Mouse (Mus musculus): ENCODE measurements around the gene Sult2b1.

Sult2b1 gene

GRCm38 (mm10) chr7:45723301-45723700 is 61.2 kb downstream of the Sult2b1 start:
- DNase-seq = no peak

- DNase-seq = peak; percentile 28
These were observed 62.1 kb downstream of the Sult2b1 start for GRCm38 (mm10) chr7:45722348-45722713.

GRCm38 (mm10) chr7:45721642-45722347 is 62.7 kb downstream of the Sult2b1 start:
- peak; percentile 12 for DNase-seq

GRCm38 (mm10) chr7:45721234-45721571 is 63.3 kb downstream of the Sult2b1 start:
- no peak for DNase-seq

- DNase-seq = peak; percentile 36
These were observed 63.8 kb downstream of the Sult2b1 start, which contains the start of gene Fam83e for GRCm38 (mm10) chr7:45720413-45721233. Gene Fam83e, plus strand, starts transcription at chr7:45721212.

GRCm38 (mm10) chr7:45719738-45720412 is 64.6 kb downstream of the Sult2b1 start:
- peak; percentile 7 for DNase-seq

- DNase-seq = peak; percentile 18
These were observed 65.3 kb downstream of the Sult2b1 start for GRCm38 (mm10) chr7:45719180-45719579.

- no peak for DNase-seq
These were observed 66.1 kb downstream of the Sult2b1 start for GRCm38 (mm10) chr7:45718331-45718730.

GRCm38 (mm10) chr7:45717918-45718297 is 66.6 kb downstream of the Sult2b1 start, which contains the start of gene Sphk2:
Gene Sphk2, minus strand, starts transcription at chr7:45718002.
- peak; percentile 99 for DNase-seq

- peak; percentile 14 for DNase-seq
These were observed 67.2 kb downstream of the Sult2b1 start for GRCm38 (mm10) chr7:45716952-45717917.

GRCm38 (mm10) chr7:45716460-45716857 is 68.0 kb downstream of the Sult2b1 start:
- peak; percentile 13 for DNase-seq

- DNase-seq = peak; percentile 28
These were observed 68.6 kb downstream of the Sult2b1 start for GRCm38 (mm10) chr7:45715741-45716459.

- DNase-seq = peak; percentile 97
These were observed 69.3 kb downstream of the Sult2b1 start, which contains the start of gene Rpl18 for GRCm38 (mm10) chr7:45715090-45715708. Gene Rpl18, plus strand, starts transcription at chr7:45715457.

- no peak for DNase-seq
These were observed 69.8 kb downstream of the Sult2b1 start for GRCm38 (mm10) chr7:45714630-45715089.

GRCm38 (mm10) chr7:45713881-45714520 is 70.5 kb downstream of the Sult2b1 start:
- peak; percentile 13 for DNase-seq

GRCm38 (mm10) chr7:45713396-45713795 is 71.1 kb downstream of the Sult2b1 start:
- peak; percentile 22 for DNase-seq

GRCm38 (mm10) chr7:45712022-45712757 is 72.3 kb downstream of the Sult2b1 start:
- peak; percentile 29 for DNase-seq

GRCm38 (mm10) chr7:45711316-45712021 is 73.0 kb downstream of the Sult2b1 start:
- DNase-seq = peak; percentile 19
